Mouse (Mus musculus) CD4-positive naive resting alpha-beta T cell, adult 57 days (primary cell): Measurements from ENCODE around the gene Phf20. TPM values are rescaled to one million over a fixed set of nuclear protein-coding genes. Genes with fewer than 3 reads are reported as not detected.

Source experiments
- total RNA-seq: library from RNA; stranded (reverse); gene quantifications from one replicate; pipeline ENCODE4 v1.2.4, GENCODE M21; 2023

Phf20 gene
- total RNA-seq: 77.4 TPM

DNA sequence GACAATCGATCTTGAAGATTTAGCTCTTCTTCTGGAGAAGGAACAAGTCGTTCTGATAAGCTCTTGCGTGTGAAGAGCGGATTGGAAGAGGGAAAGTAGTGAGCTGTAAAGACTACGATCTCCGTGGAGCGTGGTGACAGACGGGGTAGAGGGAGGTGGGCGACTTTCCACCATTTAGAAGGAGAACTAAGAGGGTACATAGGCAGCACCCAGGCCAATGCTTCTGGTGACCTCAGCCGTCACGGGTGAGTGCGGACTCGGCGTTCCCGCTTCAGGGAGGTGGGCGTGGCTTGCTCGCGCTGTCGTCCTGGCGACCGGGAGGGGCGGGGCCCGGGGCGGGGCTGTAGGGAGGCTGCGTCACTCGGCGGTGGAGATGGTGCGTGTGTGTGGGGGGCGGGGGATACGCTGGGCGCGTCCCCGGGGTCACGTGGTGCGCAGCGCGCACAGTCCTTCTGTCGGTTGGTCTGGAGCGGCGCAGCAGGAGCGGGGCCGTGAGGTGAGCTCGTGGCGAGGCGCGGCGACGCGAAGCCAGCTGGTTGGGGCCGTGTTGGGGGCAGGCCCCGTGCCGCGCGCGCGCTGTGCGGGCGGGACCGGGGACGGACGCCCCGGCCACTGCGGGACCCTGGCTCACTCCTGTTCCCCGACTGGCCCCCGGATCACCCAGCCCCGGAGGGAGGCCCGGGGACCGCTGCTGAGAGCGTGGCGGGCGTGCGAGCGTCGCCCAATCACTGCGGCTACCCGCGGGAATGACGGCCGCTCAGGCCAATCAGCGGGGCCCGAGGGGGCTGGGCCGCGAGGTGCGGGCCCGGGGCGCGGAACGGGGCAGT, at the start of gene Phf20:
Gene Phf20 (plus strand): TSS at position 165 of the 827 bp plus-strand sequence.

DNA sequence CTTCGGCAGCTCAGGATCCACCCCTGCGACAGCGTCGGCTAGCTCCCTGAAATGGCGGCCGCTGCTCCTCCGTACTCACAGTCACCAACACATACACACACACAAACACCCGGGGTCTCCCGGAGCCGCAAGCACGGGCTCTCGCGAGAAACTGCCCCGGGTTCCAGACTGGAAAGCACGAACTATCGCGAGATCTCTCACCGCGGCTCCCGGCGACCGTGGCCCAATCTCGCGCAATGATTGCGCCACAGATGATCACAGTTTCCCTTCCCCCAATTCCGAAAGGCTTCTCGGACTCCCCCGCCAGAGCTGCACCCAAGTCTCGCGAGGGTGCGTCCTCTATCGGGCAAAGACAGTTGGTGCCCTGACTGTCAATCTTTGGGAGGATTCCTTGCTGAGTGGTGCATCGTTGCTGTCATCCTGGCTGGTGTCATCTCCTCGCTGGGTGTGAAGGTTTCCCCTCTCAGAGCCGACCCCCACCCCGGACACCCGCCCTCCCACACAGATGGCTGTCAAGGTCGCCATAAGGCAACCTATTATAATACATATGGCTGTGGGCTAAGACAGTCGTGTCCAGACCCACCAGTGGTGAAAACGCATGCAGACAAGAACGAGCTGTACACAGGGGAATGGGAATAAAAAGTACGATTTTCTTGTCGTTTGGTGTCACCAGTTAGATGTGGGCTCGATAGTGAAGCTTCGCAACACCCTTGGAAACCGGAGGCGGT, 16.0 kb upstream of the Phf20 start, which contains the start of gene Rbm39:
Gene Rbm39 (minus strand): TSS at position 145 of the 728 bp plus-strand sequence.

DNA sequence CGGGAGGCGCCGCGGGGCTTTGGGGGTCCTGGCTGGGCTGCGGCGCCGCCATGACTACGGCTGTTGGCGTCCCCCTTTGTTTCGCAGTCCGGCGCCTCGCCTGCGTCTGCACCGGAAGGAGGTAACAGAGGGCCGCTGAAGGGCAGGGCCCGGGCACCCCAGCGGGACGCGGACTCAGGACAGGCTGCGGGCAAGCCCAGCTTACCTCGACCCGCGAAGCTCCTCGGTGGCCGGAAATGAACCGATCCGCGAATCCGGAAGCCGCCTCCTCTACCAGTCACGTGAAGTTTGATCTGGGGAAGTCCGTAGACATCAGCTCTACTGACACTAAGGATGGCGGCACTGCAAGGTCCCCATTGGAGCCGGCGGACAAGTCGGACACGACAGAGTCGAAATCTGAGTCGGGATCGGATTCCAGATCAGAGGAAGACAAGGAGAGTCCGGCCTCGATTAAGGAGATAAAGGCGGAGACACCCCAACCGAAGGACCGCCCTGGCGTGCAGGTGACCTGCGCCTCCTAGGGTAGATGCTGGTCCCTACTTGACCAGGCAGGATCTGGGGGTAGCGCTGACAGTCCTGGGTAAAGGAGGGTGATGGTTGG, 116.1 kb downstream of the Phf20 start, which contains the start of the genes Cnbd2 and Scand1:
Gene Cnbd2 (plus strand): TSS at position 3 of the 601 bp plus-strand sequence.
Gene Scand1 (minus strand): TSS at position 408 of the 601 bp plus-strand sequence.

Other genes starting within 250 kb of the Phf20 start
- gene Cep250, start 240.0 kb upstream of the Phf20 start, total RNA-seq: 42.1 TPM
- gene 6430550D23Rik, start 188.5 kb upstream of the Phf20 start, total RNA-seq: 1.7 TPM
- 58.9 TPM for gene Ergic3, start 188.4 kb upstream of the Phf20 start, total RNA-seq
- not detected for gene Fer1l4, start 143.5 kb upstream of the Phf20 start, total RNA-seq
- gene Spag4, start 131.3 kb upstream of the Phf20 start, total RNA-seq: 5.2 TPM
- 54.2 TPM for gene Cpne1, start 84.5 kb upstream of the Phf20 start, total RNA-seq
- gene Rbm12, start 84.5 kb upstream of the Phf20 start, total RNA-seq: 33.6 TPM
- 22.6 TPM for gene Gm28036, start 69.4 kb upstream of the Phf20 start, total RNA-seq
- 59.9 TPM for gene Romo1, start 52.4 kb upstream of the Phf20 start, total RNA-seq
- gene Nfs1, start 52.3 kb upstream of the Phf20 start, total RNA-seq: 28.3 TPM
- gene Rbm39, start 16.2 kb upstream of the Phf20 start, total RNA-seq: 2,271 TPM
- gene Cnbd2, start 115.8 kb downstream of the Phf20 start, total RNA-seq: 6.3 TPM
- gene Scand1, start 116.2 kb downstream of the Phf20 start, total RNA-seq: 109 TPM
- 11.5 TPM for gene Epb41l1, start 224.4 kb downstream of the Phf20 start, total RNA-seq